Mouse (Mus musculus) forebrain, embryonic 15.5 days (tissue): ENCODE data around the gene Foxd3. TPM values are rescaled to one million over a fixed set of nuclear protein-coding genes. Genes with fewer than 3 reads are reported as not detected.

Experiments used
- ATAC-seq: fragments of 200-750 bp; cut with Nextera tagmentation; replicated peaks from 2 replicates; pipeline ENCODE4 v1.8.0; 2017; ENCODE audit warnings: mild to moderate bottlenecking, moderate TSS enrichment, moderate library complexity
- H3K27ac ChIP-seq: fragments of 300-500 bp; sonication (generic); replicated peaks from 2 replicates; pipeline ENCODE4 v1.5.1; 2015; ENCODE audit warnings: mild to moderate bottlenecking, inconsistent platforms
- H3K27me3 ChIP-seq: fragments of 300-500 bp; sonication (generic); 2 replicates; pipeline ENCODE4 v1.6.1; 2015; ENCODE audit warnings: inconsistent platforms
- H3K36me3 ChIP-seq: fragments of 300-500 bp; sonication (generic); 2 replicates; pipeline ENCODE4 v1.6.1; 2015; ENCODE audit warnings: mild to moderate bottlenecking, inconsistent platforms
- H3K4me1 ChIP-seq: fragments of 300-500 bp; sonication (generic); 2 replicates; pipeline ENCODE4 v1.6.1; 2015; ENCODE audit warnings: inconsistent platforms
- H3K4me2 ChIP-seq: fragments of 300-500 bp; sonication (generic); replicated peaks from 2 replicates; pipeline ENCODE4 v1.6.1; 2015; ENCODE audit warnings: mild to moderate bottlenecking, inconsistent platforms
- H3K4me3 ChIP-seq: fragments of 300-500 bp; sonication (generic); 2 replicates; pipeline ENCODE4 v1.5.1; 2015; ENCODE audit warnings: mild to moderate bottlenecking, inconsistent platforms
- H3K9ac ChIP-seq: fragments of 300-500 bp; sonication (generic); replicated peaks from 2 replicates; pipeline ENCODE4 v1.6.1; 2015; ENCODE audit warnings: mild to moderate bottlenecking, inconsistent platforms
- H3K9me3 ChIP-seq: fragments of 300-500 bp; sonication (generic); 2 replicates; pipeline ENCODE4 v1.6.1; 2016; ENCODE audit warnings: inconsistent platforms
- WGBS: fragments of 180-500 bp; shearing (Covaris S2); methylation state at CpG from one replicate; pipeline ENCODE4 v1.1.7; 2015; ENCODE audit warnings: mixed read lengths; 5-methylcytosine and 5-hydroxymethylcytosine counted together
- polyA plus RNA-seq: library from polyadenylated mRNA; unstranded; fragments of >200 nt; fragmentation: Nextera tagmentation; extraction: Ambion mirVana; gene quantifications from 2 replicates; pipeline ENCODE4 v1.2.1, GENCODE M21; 2015

Gene Foxd3
- polyA plus RNA-seq, 1 experiment from 2014 or later = 0.11 TPM

- H3K27ac ChIP-seq = no peak overlapping the region
- peaks cover 13% of the 10 kb centered on the region for H3K4me1 ChIP-seq
- H3K9me3 ChIP-seq = no peaks in the 10 kb centered on the region
- peak overlapping the region; percentile 16; the same call in 1 of the 2 replicates for H3K4me2 ChIP-seq
- peaks cover 92% of the 10 kb centered on the region for H3K27me3 ChIP-seq
- WGBS = 2% methylated on average over 59 of the region's 59 CpGs
- no peaks in the 10 kb centered on the region for H3K36me3 ChIP-seq
- peak overlapping the region; percentile 10 for H3K4me3 ChIP-seq
- no peak overlapping the region for H3K9ac ChIP-seq
- ATAC-seq = no peak
Measured at GRCm38 (mm10) chr4:99650945-99651690, 5.0 kb upstream of the Foxd3 start.

DNA sequence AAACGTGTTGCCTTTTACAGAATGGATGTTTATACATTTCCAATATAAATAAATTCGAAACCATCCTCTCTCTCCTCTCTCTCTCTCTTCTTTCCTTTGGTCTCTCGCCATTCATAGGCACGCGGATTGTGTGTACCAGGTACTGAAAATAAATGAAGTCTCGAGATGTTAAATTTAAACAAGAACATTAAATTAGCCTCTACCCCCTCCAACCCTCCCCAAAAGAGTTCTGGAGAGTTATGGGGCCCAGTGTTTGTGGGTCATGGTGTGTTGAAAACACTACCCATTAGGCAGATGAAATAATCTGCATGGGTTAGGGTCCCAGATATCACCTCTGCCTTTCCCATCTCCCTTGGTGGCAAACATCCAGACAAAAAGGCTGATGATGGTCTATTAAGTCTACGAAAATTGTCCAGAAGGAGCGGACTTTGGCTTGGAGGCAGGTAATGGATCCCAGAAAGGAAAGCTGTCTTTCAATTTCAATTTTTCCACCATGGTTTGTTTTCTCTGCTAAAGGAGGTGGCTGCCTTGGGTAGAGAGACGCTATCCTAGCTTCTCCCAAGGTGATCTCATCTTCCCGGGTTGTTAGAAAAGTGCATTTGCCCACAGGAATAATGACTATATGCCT lies 4.2 kb upstream of the Foxd3 start:
- Histone ChIP-seq H3K4me1 (peaks cover 21% of the 10 kb centered on the region), H3K4me3 (no peak overlapping the region), H3K9me3 (no peaks in the 10 kb centered on the region), H3K4me2 (no peak overlapping the region), H3K9ac (no peak overlapping the region), H3K36me3 (no peaks in the 10 kb centered on the region), H3K27ac (no peak overlapping the region), H3K27me3 (peaks cover 91% of the 10 kb centered on the region)
- WGBS = 13% methylated on average over 10 of the region's 10 CpGs
- no peak for ATAC-seq

- no peak overlapping the region for H3K4me2 ChIP-seq
- ATAC-seq = no peak
Measured at GRCm38 (mm10) chr4:99652576-99653210, 3.4 kb upstream of the Foxd3 start.

GRCm38 (mm10) chr4:99653216-99653607 lies 2.9 kb upstream of the Foxd3 start:
- no peaks in the 10 kb centered on the region for H3K36me3 ChIP-seq

More at GRCm38 (mm10) chr4:99652576-99653210, 3.4 kb upstream of the Foxd3 start:
- H3K27ac ChIP-seq = no peak overlapping the region
- no peaks in the 10 kb centered on the region for H3K9me3 ChIP-seq
- H3K4me1 ChIP-seq = peaks cover 29% of the 10 kb centered on the region
- no peaks in the 10 kb centered on the region for H3K36me3 ChIP-seq
- 1% methylated on average over 19 of the region's 19 CpGs for WGBS
- no peak overlapping the region for H3K9ac ChIP-seq
- peaks cover 93% of the 10 kb centered on the region for H3K27me3 ChIP-seq
- H3K4me3 ChIP-seq = no peak overlapping the region

DNA sequence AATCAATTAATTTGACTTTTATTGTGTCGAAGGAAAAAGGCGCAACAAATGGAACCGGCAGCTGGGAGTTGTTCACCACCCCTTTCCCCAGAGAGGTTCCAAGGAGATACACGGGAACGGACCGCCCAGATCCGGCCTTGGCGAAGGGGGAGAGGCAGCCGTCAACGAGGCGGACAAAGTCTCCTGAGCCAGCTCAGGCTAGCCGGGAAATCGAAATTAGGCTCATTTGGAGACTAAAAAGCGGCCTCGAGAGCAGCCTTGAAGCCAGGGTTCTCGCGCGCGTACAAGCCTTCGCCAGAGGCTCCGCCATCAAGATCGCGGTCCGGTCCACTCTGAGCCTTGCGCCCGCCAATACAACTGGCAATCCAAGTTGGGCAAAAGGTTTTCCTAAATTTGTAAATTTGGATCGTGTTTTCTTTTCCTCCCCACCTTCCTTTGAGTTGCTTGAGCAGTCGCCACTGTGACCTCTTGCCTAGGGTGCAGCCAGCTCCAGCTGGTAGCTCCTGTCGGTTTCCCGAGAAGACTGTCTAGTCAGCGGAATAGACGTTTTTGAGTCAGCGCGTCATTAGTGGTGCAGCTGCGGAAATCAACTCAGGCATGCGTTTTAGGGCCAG lies 2.4 kb upstream of the Foxd3 start:
- under 1% methylated on average over 36 of the region's 36 CpGs for WGBS
- Histone ChIP-seq H3K4me3 (no peak overlapping the region), H3K4me1 (peaks cover 32% of the 10 kb centered on the region), H3K36me3 (no peaks in the 10 kb centered on the region), H3K9ac (no peak overlapping the region), H3K9me3 (no peaks in the 10 kb centered on the region), H3K4me2 (no peak overlapping the region), H3K27me3 (peaks cover 90% of the 10 kb centered on the region), H3K27ac (no peak overlapping the region)
- no peak for ATAC-seq

More at GRCm38 (mm10) chr4:99653216-99653607, 2.9 kb upstream of the Foxd3 start:
- Histone ChIP-seq H3K27ac (no peak overlapping the region), H3K4me1 (peaks cover 32% of the 10 kb centered on the region), H3K4me3 (no peak overlapping the region), H3K27me3 (peaks cover 93% of the 10 kb centered on the region), H3K9me3 (no peaks in the 10 kb centered on the region), H3K9ac (no peak overlapping the region), H3K4me2 (no peak overlapping the region)
- ATAC-seq = no peak
- under 1% methylated on average over 25 of the region's 25 CpGs for WGBS

DNA sequence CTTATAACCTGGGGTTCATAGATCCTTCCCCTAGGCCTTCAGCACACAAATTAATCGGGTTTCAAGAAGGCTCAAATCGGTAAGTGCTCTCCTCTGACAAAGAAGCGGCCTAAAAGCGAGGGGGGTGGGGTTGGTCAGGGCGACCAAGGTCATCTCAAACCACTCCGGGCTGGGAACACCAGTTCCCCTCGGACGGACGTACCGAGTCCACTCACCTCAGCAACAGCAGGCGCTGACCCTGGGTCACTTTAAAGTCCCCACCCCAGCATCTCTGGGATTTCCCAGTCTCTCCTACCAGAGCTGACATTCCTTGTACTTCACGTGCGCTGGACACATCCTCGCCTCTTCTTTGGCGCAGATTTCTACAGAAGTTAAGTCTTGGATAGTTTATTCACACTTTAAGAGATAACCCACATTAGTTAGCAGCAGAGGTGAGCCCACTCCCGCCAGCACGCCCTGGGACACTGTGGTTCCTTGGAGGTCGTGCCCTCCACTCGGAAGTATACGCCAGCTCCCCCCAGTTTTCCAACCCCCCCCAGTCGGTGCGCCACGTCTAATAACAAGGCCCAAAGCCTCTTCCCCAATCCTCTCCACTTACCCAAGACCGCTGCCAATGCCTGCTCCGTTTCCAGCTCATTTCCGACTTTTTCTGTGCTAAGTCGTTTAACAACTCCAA lies 1.3 kb upstream of the Foxd3 start:
- 1% methylated on average over 27 of the region's 27 CpGs for WGBS
- H3K9ac ChIP-seq = no peak overlapping the region
- H3K27ac ChIP-seq = no peak overlapping the region
- no peak overlapping the region for H3K4me2 ChIP-seq
- H3K4me1 ChIP-seq = peaks cover 32% of the 10 kb centered on the region
- no peak for ATAC-seq
- H3K27me3 ChIP-seq = peaks cover 85% of the 10 kb centered on the region
- H3K36me3 ChIP-seq = no peaks in the 10 kb centered on the region
- no peak overlapping the region for H3K4me3 ChIP-seq
- H3K9me3 ChIP-seq = no peaks in the 10 kb centered on the region

- WGBS = 1% methylated on average over 92 of the region's 92 CpGs
- Histone ChIP-seq H3K27me3 (peaks cover 75% of the 10 kb centered on the region), H3K9ac (no peak overlapping the region), H3K4me3 (peak overlapping the region; percentile 37), H3K4me1 (peaks cover 28% of the 10 kb centered on the region), H3K9me3 (no peaks in the 10 kb centered on the region), H3K36me3 (no peaks in the 10 kb centered on the region), H3K27ac (no peak overlapping the region), H3K4me2 (peak overlapping the region; percentile 37)
- peak; percentile 44; the same call in 1 of the 2 replicates for ATAC-seq
Measured at GRCm38 (mm10) chr4:99656605-99657429, 718 bp downstream of the Foxd3 start.

DNA sequence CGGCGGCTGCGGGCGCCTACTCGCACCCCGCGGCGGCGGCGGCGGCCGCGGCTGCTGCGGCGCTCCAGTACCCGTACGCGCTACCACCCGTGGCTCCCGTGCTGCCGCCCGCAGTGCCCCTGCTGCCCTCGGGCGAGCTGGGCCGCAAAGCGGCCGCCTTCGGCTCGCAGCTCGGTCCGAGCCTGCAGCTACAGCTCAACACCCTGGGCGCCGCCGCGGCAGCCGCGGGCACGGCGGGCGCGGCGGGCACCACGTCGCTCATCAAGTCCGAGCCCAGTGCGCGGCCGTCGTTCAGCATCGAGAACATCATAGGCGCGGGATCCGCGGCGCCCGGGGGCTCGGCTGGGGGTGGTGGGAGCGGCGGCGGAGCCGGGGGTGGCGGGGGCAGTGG lies 1.3 kb downstream of the Foxd3 start:
- no peak overlapping the region for H3K27ac ChIP-seq
- no peak overlapping the region for H3K9ac ChIP-seq
- peak; percentile 26; the same call in 1 of the 2 replicates for ATAC-seq

GRCm38 (mm10) chr4:99657831-99658470 lies 1.9 kb downstream of the Foxd3 start:
- peaks cover 74% of the 10 kb centered on the region for H3K27me3 ChIP-seq
- no peaks in the 10 kb centered on the region for H3K36me3 ChIP-seq
- H3K9ac ChIP-seq = no peak overlapping the region
- no peaks in the 10 kb centered on the region for H3K9me3 ChIP-seq
- H3K4me1 ChIP-seq = peaks cover 28% of the 10 kb centered on the region
- peak overlapping the region; percentile 37 for H3K4me3 ChIP-seq
- under 1% methylated on average over 41 of the region's 41 CpGs for WGBS
- ATAC-seq = peak; percentile 21; the same call in 1 of the 2 replicates
- H3K4me2 ChIP-seq = peak overlapping the region; percentile 37
- H3K27ac ChIP-seq = no peak overlapping the region

More for the DNA sequence above, 1.3 kb downstream of the Foxd3 start:
- 1% methylated on average over 28 of the region's 62 CpGs for WGBS
- Histone ChIP-seq H3K27me3 (peaks cover 75% of the 10 kb centered on the region), H3K4me3 (peak overlapping the region; percentile 37), H3K36me3 (no peaks in the 10 kb centered on the region), H3K4me1 (peaks cover 28% of the 10 kb centered on the region), H3K9me3 (no peaks in the 10 kb centered on the region), H3K4me2 (peak overlapping the region; percentile 37)

DNA sequence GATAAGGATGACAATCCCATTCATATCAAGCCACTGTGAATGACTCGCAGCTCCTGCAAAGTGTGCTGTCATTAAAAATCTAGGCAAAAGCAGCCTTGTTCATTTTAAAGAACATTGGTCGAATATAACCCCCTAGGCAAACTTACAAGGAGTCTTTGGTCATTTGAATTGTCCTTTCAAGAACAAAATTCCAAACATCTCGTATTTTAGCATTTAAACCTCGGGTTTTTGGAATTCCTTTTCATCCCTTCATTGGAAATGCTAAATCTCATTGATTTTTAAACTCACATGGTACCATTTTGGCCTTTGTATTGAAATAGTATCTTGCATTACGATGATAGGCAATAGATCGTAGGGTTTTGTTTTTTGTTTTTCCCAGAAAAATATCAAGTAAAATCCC lies 2.8 kb downstream of the Foxd3 start:
- 15% methylated on average over 6 of the region's 6 CpGs for WGBS
- no peak for ATAC-seq
- Histone ChIP-seq H3K4me2 (no peak overlapping the region), H3K4me1 (peaks cover 28% of the 10 kb centered on the region), H3K4me3 (no peak overlapping the region), H3K9me3 (no peaks in the 10 kb centered on the region), H3K9ac (no peak overlapping the region), H3K27me3 (peaks cover 75% of the 10 kb centered on the region), H3K27ac (no peak overlapping the region), H3K36me3 (no peaks in the 10 kb centered on the region)
